Mouse (Mus musculus): ENCODE data around the gene Sost.
A peak's percentile ranks its signal among the peaks of the same experiment; 100 is the strongest.

DNA sequence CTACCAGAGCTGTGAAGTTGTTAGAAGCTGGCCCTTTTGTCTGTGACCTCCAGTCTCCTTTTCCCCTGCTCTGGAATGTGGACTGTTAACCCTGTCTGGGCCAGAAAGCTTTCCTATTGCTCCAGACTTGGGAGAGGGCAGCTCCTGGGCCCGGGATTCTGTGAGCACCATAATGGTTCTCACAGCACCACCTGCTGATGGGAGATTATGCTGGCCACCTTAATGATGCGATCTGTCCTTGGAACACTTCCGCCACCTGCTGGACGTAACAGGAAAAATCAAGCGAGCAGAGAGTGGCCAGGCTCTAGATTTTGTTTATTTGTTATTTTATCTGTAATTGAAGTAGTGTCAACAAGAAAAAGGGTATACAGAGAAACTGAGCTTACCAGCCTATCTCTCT is 2.0 kb upstream of the Sost start:
- TF ChIP-seq CTCF (IDR thresholded peaks at IDR 0.05; ENCODE audit: borderline replicate concordance, control insufficient read depth, extremely low read depth, insufficient read depth, low read length, poor library complexity) (peak; percentile 38; the same call in 1 of the 2 replicates), POLR2A (IDR thresholded peaks at IDR 0.05; ENCODE audit: control insufficient read depth, extremely low read depth, insufficient read depth, low read length, poor library complexity) (no peak)

Data from thymus, adult 2 months (tissue).